Mouse (Mus musculus): Measurements from ENCODE around the gene Esrrg. TPM values are rescaled to one million over a fixed set of nuclear protein-coding genes. Genes with fewer than 3 reads are reported as not detected.

Esrrg gene
- total and polyA plus RNA-seq, 2 experiments from 2014 or later = 17.1 to 39.8 TPM

DNA sequence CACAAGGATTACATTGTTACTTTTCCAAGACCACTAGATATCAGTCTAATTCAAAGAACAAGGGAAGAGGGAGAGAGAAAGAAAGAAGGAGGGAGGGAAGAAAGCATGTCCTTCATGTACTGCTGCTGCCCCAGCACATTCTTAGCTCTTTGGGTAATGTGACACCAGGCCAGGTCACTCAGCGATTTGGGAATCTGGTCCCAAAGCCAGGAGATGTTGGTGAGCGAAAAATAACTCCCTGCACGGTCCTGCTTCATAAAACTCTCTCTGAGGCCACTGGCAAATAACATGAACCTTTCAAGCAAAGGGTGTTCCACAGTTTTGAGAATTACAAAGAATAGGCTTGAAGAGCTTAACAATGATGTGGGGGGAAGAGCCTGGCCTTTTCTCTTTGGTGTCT, 342.9 kb downstream of the Esrrg start:
- Histone ChIP-seq H3K36me3 (ENCODE audit: insufficient read depth, low read length) (no peaks in the 10 kb centered on the region), H3K4me1 (ENCODE audit: insufficient read depth, low read length) (no peaks in the 10 kb centered on the region), H3K27ac (ENCODE audit: low read depth, low read length) (no peak overlapping the region), H3K4me3 (ENCODE audit: low read depth, low read length) (no peak overlapping the region), H3K4me2 (ENCODE audit: low read depth, low read length, poor library complexity, severe bottlenecking) (no peak overlapping the region), H3K9ac (replicated peaks; ENCODE audit: low read length, poor library complexity, severe bottlenecking) (no peak overlapping the region), H3K9me3 (ENCODE audit: low read length) (no peaks in the 10 kb centered on the region), H3K27me3 (ENCODE audit: insufficient read depth, low read length) (no peaks in the 10 kb centered on the region)
- WGBS = 85% methylated on average over 3 of the region's 3 CpGs
- no peak for TF ChIP-seq CTCF (IDR thresholded peaks at IDR 0.05)
- no peak for DNase-seq (ENCODE audit: low spot score)
- ATAC-seq (ENCODE audit: low FRiP score) = no peak

DNA sequence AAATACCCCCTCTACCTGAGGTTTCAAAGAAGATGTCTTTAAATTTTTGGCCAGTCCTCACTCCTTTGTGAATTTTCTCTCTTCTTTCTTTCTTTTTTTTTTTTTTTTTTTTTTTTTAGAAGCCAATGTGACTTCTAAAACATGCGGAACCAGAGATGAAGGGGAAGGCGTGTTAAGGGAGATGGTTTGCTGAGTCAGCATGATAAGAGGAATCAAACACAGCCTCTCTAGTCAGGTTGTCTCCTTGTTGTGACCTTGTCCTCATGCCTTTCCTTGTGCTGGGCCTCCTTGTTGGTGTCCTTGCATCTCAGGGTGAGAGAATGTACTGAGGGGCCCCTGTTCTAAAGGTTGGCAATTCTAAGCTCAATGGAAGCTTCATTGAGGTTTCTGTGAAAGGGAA, 348.1 kb downstream of the Esrrg start:
- ATAC-seq (ENCODE audit: low FRiP score) (no peak), DNase-seq (ENCODE audit: low spot score) (no peak)
- no peaks in the 10 kb centered on the region for H3K36me3 ChIP-seq (ENCODE audit: insufficient read depth, low read length)
- no peaks in the 10 kb centered on the region for H3K4me1 ChIP-seq (ENCODE audit: insufficient read depth, low read length)
- H3K27me3 ChIP-seq (ENCODE audit: insufficient read depth, low read length) = no peaks in the 10 kb centered on the region
- no peaks in the 10 kb centered on the region for H3K9me3 ChIP-seq (ENCODE audit: low read length)
- TF ChIP-seq CTCF (IDR thresholded peaks at IDR 0.05) = no peak
- 92% methylated on average over 2 of the region's 2 CpGs for WGBS
- no peak overlapping the region for H3K27ac ChIP-seq (ENCODE audit: low read depth, low read length)
- no peak overlapping the region for H3K9ac ChIP-seq (replicated peaks; ENCODE audit: low read length, poor library complexity, severe bottlenecking)
- no peak overlapping the region for H3K4me3 ChIP-seq (ENCODE audit: low read depth, low read length)
- no peak overlapping the region for H3K4me2 ChIP-seq (ENCODE audit: low read depth, low read length, poor library complexity, severe bottlenecking)

DNA sequence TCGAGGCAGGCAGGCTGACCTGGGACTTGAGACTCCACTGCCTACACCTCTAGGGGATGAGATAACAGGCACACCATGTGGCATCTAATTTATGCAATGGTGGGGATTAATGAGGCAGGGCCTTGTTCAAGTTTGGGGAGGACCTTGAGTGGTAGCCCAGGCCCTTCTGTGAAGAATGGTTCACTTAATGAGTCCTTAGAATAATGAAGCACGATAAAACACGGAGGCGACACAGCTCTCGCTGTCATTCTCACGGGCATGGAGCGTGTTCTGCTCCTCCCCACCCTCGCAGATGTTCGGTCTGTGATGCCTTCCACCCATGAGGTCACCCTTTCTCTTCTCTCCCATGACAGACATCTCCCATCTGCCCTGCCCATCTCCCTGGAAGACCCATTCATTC, 350.6 kb downstream of the Esrrg start:
- H3K27me3 ChIP-seq (ENCODE audit: insufficient read depth, low read length) = no peaks in the 10 kb centered on the region
- H3K4me2 ChIP-seq (ENCODE audit: low read depth, low read length, poor library complexity, severe bottlenecking) = no peak overlapping the region
- no peak for TF ChIP-seq CTCF (IDR thresholded peaks at IDR 0.05)
- H3K27ac ChIP-seq (ENCODE audit: low read depth, low read length) = no peak overlapping the region
- no peaks in the 10 kb centered on the region for H3K9me3 ChIP-seq (ENCODE audit: low read length)
- H3K4me3 ChIP-seq (ENCODE audit: low read depth, low read length) = no peak overlapping the region
- no peaks in the 10 kb centered on the region for H3K4me1 ChIP-seq (ENCODE audit: insufficient read depth, low read length)
- H3K9ac ChIP-seq (replicated peaks; ENCODE audit: low read length, poor library complexity, severe bottlenecking) = no peak overlapping the region
- DNase-seq (ENCODE audit: low spot score) (no peak), ATAC-seq (ENCODE audit: low FRiP score) (no peak)
- no peaks in the 10 kb centered on the region for H3K36me3 ChIP-seq (ENCODE audit: insufficient read depth, low read length)
- 81% methylated on average over 9 of the region's 9 CpGs for WGBS

DNA sequence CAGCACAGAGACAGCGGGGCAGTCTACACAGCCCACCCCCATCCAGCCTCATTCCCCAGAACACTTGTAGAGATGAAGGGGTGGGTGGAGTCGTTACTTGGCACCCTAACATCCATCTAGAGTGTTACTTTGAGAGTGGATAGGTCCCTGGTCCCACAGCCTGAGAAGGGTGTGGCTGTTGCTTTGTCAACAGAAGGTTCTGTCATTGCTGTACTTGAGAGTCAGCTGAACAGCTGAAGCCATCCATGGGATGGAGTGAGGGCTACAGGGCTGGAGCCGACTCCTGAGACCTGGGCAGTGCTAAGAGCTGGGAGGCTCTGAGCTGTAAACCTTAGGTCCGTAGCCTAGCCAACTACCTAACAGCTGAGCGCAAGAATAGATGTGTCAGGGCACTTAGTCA, 352.9 kb downstream of the Esrrg start:
- ATAC-seq (ENCODE audit: low FRiP score) (no peak), DNase-seq (ENCODE audit: low spot score) (no peak)
- no peak for TF ChIP-seq CTCF (IDR thresholded peaks at IDR 0.05)
- Histone ChIP-seq H3K4me3 (ENCODE audit: low read depth, low read length) (no peak overlapping the region), H3K27me3 (ENCODE audit: insufficient read depth, low read length) (no peaks in the 10 kb centered on the region), H3K4me2 (ENCODE audit: low read depth, low read length, poor library complexity, severe bottlenecking) (no peak overlapping the region), H3K9me3 (ENCODE audit: low read length) (no peaks in the 10 kb centered on the region), H3K27ac (ENCODE audit: low read depth, low read length) (no peak overlapping the region), H3K36me3 (ENCODE audit: insufficient read depth, low read length) (no peaks in the 10 kb centered on the region), H3K4me1 (ENCODE audit: insufficient read depth, low read length) (no peaks in the 10 kb centered on the region), H3K9ac (replicated peaks; ENCODE audit: low read length, poor library complexity, severe bottlenecking) (no peak overlapping the region)
- WGBS = 90% methylated on average over 5 of the region's 5 CpGs

DNA sequence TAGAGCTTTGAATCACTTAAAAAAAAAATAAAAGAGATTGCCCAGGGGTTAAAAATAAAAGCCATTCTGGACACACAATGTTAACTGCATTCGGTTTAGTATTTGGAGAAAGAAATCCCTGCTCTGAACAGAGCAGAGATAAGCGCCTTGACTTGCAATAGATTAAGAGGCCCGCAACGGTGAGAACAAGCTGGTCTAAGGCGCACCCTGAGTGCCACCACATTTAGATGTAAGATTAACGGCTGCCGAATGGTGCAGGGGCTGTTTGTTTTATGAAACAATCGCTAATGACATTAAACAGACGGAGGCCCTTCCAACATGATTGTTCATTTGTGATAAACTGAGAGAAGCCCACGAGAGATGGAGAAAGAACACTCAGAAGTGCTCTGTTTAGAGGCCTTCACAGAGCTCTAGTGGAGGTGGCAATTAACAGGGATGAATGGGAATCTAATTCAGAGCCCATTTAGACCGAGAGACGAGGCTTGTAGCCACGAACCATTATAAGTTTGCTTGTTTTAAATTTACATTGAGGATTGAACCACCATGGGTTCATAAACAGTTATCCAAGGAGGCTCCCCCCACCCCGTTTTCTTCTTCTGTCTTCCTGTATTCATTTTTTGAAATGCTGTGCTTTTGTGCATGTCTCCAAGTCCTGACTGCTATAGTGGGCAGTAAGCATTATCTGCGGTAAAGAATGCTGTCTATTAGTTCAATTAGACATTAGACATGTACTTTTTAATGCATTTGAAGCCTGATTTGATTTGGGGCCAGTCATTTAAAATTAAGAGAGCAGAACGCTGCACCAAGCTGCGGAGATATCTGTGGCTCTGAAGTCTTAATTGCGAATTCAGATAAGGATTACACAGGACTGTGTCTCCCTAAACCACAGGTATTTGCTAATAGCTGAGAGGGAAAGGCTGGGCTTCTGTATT, 356.5 kb downstream of the Esrrg start:
- H3K4me1 ChIP-seq (ENCODE audit: insufficient read depth, low read length) = no peaks in the 10 kb centered on the region
- no peaks in the 10 kb centered on the region for H3K27me3 ChIP-seq (ENCODE audit: insufficient read depth, low read length)
- 30% methylated on average over 18 of the region's 18 CpGs for WGBS
- H3K9me3 ChIP-seq (ENCODE audit: low read length) = no peaks in the 10 kb centered on the region
- no peak overlapping the region for H3K4me3 ChIP-seq (ENCODE audit: low read depth, low read length)
- H3K27ac ChIP-seq (ENCODE audit: low read depth, low read length) = no peak overlapping the region
- DNase-seq (ENCODE audit: low spot score) = no peak
- H3K9ac ChIP-seq (replicated peaks; ENCODE audit: low read length, poor library complexity, severe bottlenecking) = no peak overlapping the region
- H3K36me3 ChIP-seq (ENCODE audit: insufficient read depth, low read length) = no peaks in the 10 kb centered on the region
- H3K4me2 ChIP-seq (ENCODE audit: low read depth, low read length, poor library complexity, severe bottlenecking) = no peak overlapping the region
- no peak for TF ChIP-seq CTCF (IDR thresholded peaks at IDR 0.05)
- ATAC-seq (ENCODE audit: low FRiP score) = no peak

DNA sequence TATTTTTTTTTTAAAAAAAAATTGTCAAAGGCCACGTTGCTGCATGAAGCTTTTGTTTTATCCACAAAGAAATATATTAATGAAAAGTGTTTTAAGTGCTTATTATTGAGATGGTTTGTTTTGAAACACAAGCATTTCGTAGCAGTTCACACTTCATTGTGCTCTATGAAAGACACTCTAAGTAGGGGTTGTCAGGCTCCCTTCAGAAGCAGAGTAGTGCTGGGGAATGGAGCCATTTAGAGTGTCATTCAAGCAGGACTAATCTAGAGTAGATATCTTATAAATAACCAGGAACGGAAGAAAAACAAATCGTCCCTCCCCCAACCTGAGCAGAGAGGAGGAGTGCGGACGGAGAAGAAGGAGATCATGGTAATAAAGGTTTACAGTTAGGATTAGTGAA, 357.3 kb downstream of the Esrrg start:
- no peak for DNase-seq (ENCODE audit: low spot score)
- WGBS = 27% methylated on average over 6 of the region's 6 CpGs

More for the DNA sequence above, 357.3 kb downstream of the Esrrg start:
- TF ChIP-seq CTCF (IDR thresholded peaks at IDR 0.05) = no peak
- Histone ChIP-seq H3K4me3 (ENCODE audit: low read depth, low read length) (no peak overlapping the region), H3K36me3 (ENCODE audit: insufficient read depth, low read length) (no peaks in the 10 kb centered on the region), H3K9ac (replicated peaks; ENCODE audit: low read length, poor library complexity, severe bottlenecking) (no peak overlapping the region), H3K4me2 (ENCODE audit: low read depth, low read length, poor library complexity, severe bottlenecking) (no peak overlapping the region), H3K27ac (ENCODE audit: low read depth, low read length) (no peak overlapping the region), H3K27me3 (ENCODE audit: insufficient read depth, low read length) (no peaks in the 10 kb centered on the region), H3K4me1 (ENCODE audit: insufficient read depth, low read length) (no peaks in the 10 kb centered on the region), H3K9me3 (ENCODE audit: low read length) (no peaks in the 10 kb centered on the region)
- no peak for ATAC-seq (ENCODE audit: low FRiP score)

All from midbrain, postnatal 0 days (tissue).